Mouse (Mus musculus): ENCODE measurements around the gene Icmt. TPM values are rescaled to one million over a fixed set of nuclear protein-coding genes. Genes with fewer than 3 reads are reported as not detected.

The Icmt gene
- polyA plus RNA-seq, 1 experiment from 2014 or later, result 28.3 TPM

- no peaks in the 10 kb centered on the region for H3K9me3 ChIP-seq (ENCODE audit: control insufficient read depth, low read length)
- 80% methylated on average over 6 of the region's 6 CpGs for WGBS
- no peak overlapping the region for H3K4me3 ChIP-seq (ENCODE audit: low read depth, low read length)
- H3K27ac ChIP-seq (replicated peaks; ENCODE audit: low read depth, low read length), result no peak overlapping the region
- H3K27me3 ChIP-seq (ENCODE audit: control insufficient read depth, insufficient read depth, low read length), result no peaks in the 10 kb centered on the region
- no peak overlapping the region for H3K4me2 ChIP-seq (ENCODE audit: low read depth, severe bottlenecking)
- DNase-seq (ENCODE audit: low spot score) (peak; percentile 69), ATAC-seq (ENCODE audit: insufficient number of reproducible peaks, low FRiP score, low TSS enrichment, low read depth) (no peak)
- peaks cover 26% of the 10 kb centered on the region for H3K36me3 ChIP-seq (ENCODE audit: control insufficient read depth, insufficient read depth, low read length)
- peaks cover 12% of the 10 kb centered on the region for H3K4me1 ChIP-seq (ENCODE audit: control insufficient read depth, insufficient read depth, low read length)
- no peak overlapping the region for H3K9ac ChIP-seq (ENCODE audit: low read length)
Observed at GRCm38 (mm10) chr4:152328691-152329090, 31.7 kb downstream of the Icmt start.

- Histone ChIP-seq H3K9me3 (ENCODE audit: control insufficient read depth, low read length) (no peaks in the 10 kb centered on the region), H3K4me1 (ENCODE audit: control insufficient read depth, insufficient read depth, low read length) (no peaks in the 10 kb centered on the region), H3K9ac (ENCODE audit: low read length) (no peak overlapping the region), H3K4me2 (ENCODE audit: low read depth, severe bottlenecking) (no peak overlapping the region), H3K27ac (replicated peaks; ENCODE audit: low read depth, low read length) (no peak overlapping the region), H3K36me3 (ENCODE audit: control insufficient read depth, insufficient read depth, low read length) (peaks cover 31% of the 10 kb centered on the region), H3K4me3 (ENCODE audit: low read depth, low read length) (no peak overlapping the region), H3K27me3 (ENCODE audit: control insufficient read depth, insufficient read depth, low read length) (peaks cover 10% of the 10 kb centered on the region)
- 49% methylated on average over 2 of the region's 2 CpGs for WGBS
- ATAC-seq (ENCODE audit: insufficient number of reproducible peaks, low FRiP score, low TSS enrichment, low read depth) (peak; percentile 27), DNase-seq (ENCODE audit: low spot score) (peak; percentile 82)
Observed at GRCm38 (mm10) chr4:152332952-152333351, 35.9 kb downstream of the Icmt start.

GRCm38 (mm10) chr4:152333587-152333986, 36.6 kb downstream of the Icmt start:
- H3K4me3 ChIP-seq (ENCODE audit: low read depth, low read length), result no peak overlapping the region
- 96% methylated on average over 12 of the region's 12 CpGs for WGBS
- no peak for ATAC-seq (ENCODE audit: insufficient number of reproducible peaks, low FRiP score, low TSS enrichment, low read depth)

GRCm38 (mm10) chr4:152337772-152338171, 40.7 kb downstream of the Icmt start:
- WGBS, result 35% methylated on average over 6 of the region's 6 CpGs
- Histone ChIP-seq H3K27ac (replicated peaks; ENCODE audit: low read depth, low read length) (no peak overlapping the region), H3K9ac (ENCODE audit: low read length) (no peak overlapping the region)

More at GRCm38 (mm10) chr4:152333587-152333986, 36.6 kb downstream of the Icmt start:
- no peak for DNase-seq (ENCODE audit: low spot score)
- Histone ChIP-seq H3K27ac (replicated peaks; ENCODE audit: low read depth, low read length) (no peak overlapping the region), H3K9ac (ENCODE audit: low read length) (no peak overlapping the region), H3K9me3 (ENCODE audit: control insufficient read depth, low read length) (no peaks in the 10 kb centered on the region), H3K4me2 (ENCODE audit: low read depth, severe bottlenecking) (no peak overlapping the region), H3K36me3 (ENCODE audit: control insufficient read depth, insufficient read depth, low read length) (peaks cover 31% of the 10 kb centered on the region), H3K27me3 (ENCODE audit: control insufficient read depth, insufficient read depth, low read length) (peaks cover 16% of the 10 kb centered on the region), H3K4me1 (ENCODE audit: control insufficient read depth, insufficient read depth, low read length) (no peaks in the 10 kb centered on the region)

GRCm38 (mm10) chr4:152338419-152339292, 41.6 kb downstream of the Icmt start, which contains the start of gene Chd5:
Gene Chd5 (plus strand): TSS chr4:152338651.
- Histone ChIP-seq H3K9me3 (ENCODE audit: control insufficient read depth, low read length) (no peaks in the 10 kb centered on the region), H3K9ac (ENCODE audit: low read length) (peak within 1 kb of the TSS; percentile 37), H3K4me3 (ENCODE audit: low read depth, low read length) (peak within 1 kb of the TSS; percentile 44), H3K27ac (replicated peaks; ENCODE audit: low read depth, low read length) (no peak within 1 kb of the TSS), H3K36me3 (ENCODE audit: control insufficient read depth, insufficient read depth, low read length) (peaks cover 5% of the 10 kb centered on the region), H3K27me3 (ENCODE audit: control insufficient read depth, insufficient read depth, low read length) (peaks cover 40% of the 10 kb centered on the region), H3K4me2 (ENCODE audit: low read depth, severe bottlenecking) (peak within 1 kb of the TSS; percentile 99), H3K4me1 (ENCODE audit: control insufficient read depth, insufficient read depth, low read length) (peaks cover 10% of the 10 kb centered on the region; the same call in 1 of the 2 replicates)
- no peak for ATAC-seq (ENCODE audit: insufficient number of reproducible peaks, low FRiP score, low TSS enrichment, low read depth)
- no peak for DNase-seq (ENCODE audit: low spot score)
- 1% methylated on average over 47 of the region's 120 CpGs for WGBS

More at GRCm38 (mm10) chr4:152337772-152338171, 40.7 kb downstream of the Icmt start:
- Histone ChIP-seq H3K9me3 (ENCODE audit: control insufficient read depth, low read length) (no peaks in the 10 kb centered on the region), H3K4me3 (ENCODE audit: low read depth, low read length) (no peak overlapping the region), H3K36me3 (ENCODE audit: control insufficient read depth, insufficient read depth, low read length) (peaks cover 12% of the 10 kb centered on the region), H3K27me3 (ENCODE audit: control insufficient read depth, insufficient read depth, low read length) (peaks cover 40% of the 10 kb centered on the region), H3K4me2 (ENCODE audit: low read depth, severe bottlenecking) (no peak overlapping the region), H3K4me1 (ENCODE audit: control insufficient read depth, insufficient read depth, low read length) (peaks cover 10% of the 10 kb centered on the region; the same call in 1 of the 2 replicates)
- ATAC-seq (ENCODE audit: insufficient number of reproducible peaks, low FRiP score, low TSS enrichment, low read depth) (no peak), DNase-seq (ENCODE audit: low spot score) (no peak)

- H3K9me3 ChIP-seq (ENCODE audit: control insufficient read depth, low read length), result no peaks in the 10 kb centered on the region
- H3K4me1 ChIP-seq (ENCODE audit: control insufficient read depth, insufficient read depth, low read length), result peaks cover 10% of the 10 kb centered on the region; the same call in 1 of the 2 replicates
- peaks cover 40% of the 10 kb centered on the region for H3K27me3 ChIP-seq (ENCODE audit: control insufficient read depth, insufficient read depth, low read length)
- WGBS, result 4% methylated on average over 7 of the region's 26 CpGs
- DNase-seq (ENCODE audit: low spot score), result no peak
- no peak for ATAC-seq (ENCODE audit: insufficient number of reproducible peaks, low FRiP score, low TSS enrichment, low read depth)
- peak overlapping the region; percentile 44 for H3K4me3 ChIP-seq (ENCODE audit: low read depth, low read length)
- peak overlapping the region; percentile 99 for H3K4me2 ChIP-seq (ENCODE audit: low read depth, severe bottlenecking)
- peaks cover under 1% of the 10 kb centered on the region for H3K36me3 ChIP-seq (ENCODE audit: control insufficient read depth, insufficient read depth, low read length)
- H3K9ac ChIP-seq (ENCODE audit: low read length), result peak overlapping the region; percentile 37
- H3K27ac ChIP-seq (replicated peaks; ENCODE audit: low read depth, low read length), result no peak overlapping the region
Observed at GRCm38 (mm10) chr4:152339293-152339790, 42.3 kb downstream of the Icmt start.

- H3K9ac ChIP-seq (ENCODE audit: low read length), result no peak overlapping the region
- WGBS, result 37% methylated on average over 13 of the region's 15 CpGs
- H3K4me2 ChIP-seq (ENCODE audit: low read depth, severe bottlenecking), result no peak overlapping the region
- H3K9me3 ChIP-seq (ENCODE audit: control insufficient read depth, low read length), result no peaks in the 10 kb centered on the region
- H3K36me3 ChIP-seq (ENCODE audit: control insufficient read depth, insufficient read depth, low read length), result no peaks in the 10 kb centered on the region; the same call in 1 of the 2 replicates
- ATAC-seq (ENCODE audit: insufficient number of reproducible peaks, low FRiP score, low TSS enrichment, low read depth) (no peak), DNase-seq (ENCODE audit: low spot score) (peak; percentile 38)
- H3K27ac ChIP-seq (replicated peaks; ENCODE audit: low read depth, low read length), result no peak overlapping the region
- H3K4me1 ChIP-seq (ENCODE audit: control insufficient read depth, insufficient read depth, low read length), result peaks cover 10% of the 10 kb centered on the region; the same call in 1 of the 2 replicates
- peaks cover 42% of the 10 kb centered on the region for H3K27me3 ChIP-seq (ENCODE audit: control insufficient read depth, insufficient read depth, low read length)
- H3K4me3 ChIP-seq (ENCODE audit: low read depth, low read length), result no peak overlapping the region
Observed at GRCm38 (mm10) chr4:152340584-152341284, 43.7 kb downstream of the Icmt start.

GRCm38 (mm10) chr4:152343296-152343695, 46.3 kb downstream of the Icmt start:
- H3K4me2 ChIP-seq (ENCODE audit: low read depth, severe bottlenecking), result no peak overlapping the region
- no peak overlapping the region for H3K27ac ChIP-seq (replicated peaks; ENCODE audit: low read depth, low read length)
- peaks cover 30% of the 10 kb centered on the region for H3K27me3 ChIP-seq (ENCODE audit: control insufficient read depth, insufficient read depth, low read length)
- no peak overlapping the region for H3K4me3 ChIP-seq (ENCODE audit: low read depth, low read length)
- H3K9me3 ChIP-seq (ENCODE audit: control insufficient read depth, low read length), result no peaks in the 10 kb centered on the region
- DNase-seq (ENCODE audit: low spot score) (peak; percentile 45), ATAC-seq (ENCODE audit: insufficient number of reproducible peaks, low FRiP score, low TSS enrichment, low read depth) (no peak)
- 16% methylated on average over 5 of the region's 5 CpGs for WGBS
- H3K36me3 ChIP-seq (ENCODE audit: control insufficient read depth, insufficient read depth, low read length), result no peaks in the 10 kb centered on the region; the same call in 1 of the 2 replicates
- H3K4me1 ChIP-seq (ENCODE audit: control insufficient read depth, insufficient read depth, low read length), result peaks cover 10% of the 10 kb centered on the region; the same call in 1 of the 2 replicates
- no peak overlapping the region for H3K9ac ChIP-seq (ENCODE audit: low read length)

Data from limb, embryonic 11.5 days (tissue).